Mouse (Mus musculus) hematopoietic multipotent progenitor cell, adult 10-12 weeks (in vitro differentiated cells): ENCODE data around the gene Olfr688. TPM values are rescaled to one million over a fixed set of nuclear protein-coding genes. Genes with fewer than 3 reads are reported as not detected.

ENCODE experiments used
- polyA plus RNA-seq: library from polyadenylated mRNA; stranded (reverse); fragments of >175 nt; gene quantifications from 2 replicates; pipeline ENCODE4 v1.2.3, GENCODE M21; 2012; ENCODE audit warnings: low replicate concordance

Gene Olfr688
- polyA plus RNA-seq: not detected in 2 replicates

DNA sequence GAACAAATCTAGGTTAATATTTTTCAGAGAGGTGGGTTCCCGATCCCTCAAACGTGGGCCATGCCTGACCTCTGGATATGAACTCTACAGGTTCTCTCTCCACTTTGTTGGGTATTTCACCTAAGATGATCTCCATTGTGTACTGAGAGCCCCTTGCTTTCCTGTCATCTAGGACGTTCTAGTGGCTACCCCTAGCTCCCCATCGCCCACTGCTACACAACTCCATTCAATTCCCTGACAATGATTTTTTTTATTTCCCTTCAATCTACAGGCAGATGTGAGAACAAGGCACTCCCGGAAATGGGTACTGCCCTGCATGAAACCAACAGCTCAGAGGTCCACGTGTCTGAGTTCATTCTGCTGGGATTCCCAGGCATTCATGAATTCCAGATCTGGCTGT is at the start of gene Olfr688:
Gene Olfr688, plus strand, starts transcription at position 301 of the 400 bp plus-strand sequence.

DNA sequence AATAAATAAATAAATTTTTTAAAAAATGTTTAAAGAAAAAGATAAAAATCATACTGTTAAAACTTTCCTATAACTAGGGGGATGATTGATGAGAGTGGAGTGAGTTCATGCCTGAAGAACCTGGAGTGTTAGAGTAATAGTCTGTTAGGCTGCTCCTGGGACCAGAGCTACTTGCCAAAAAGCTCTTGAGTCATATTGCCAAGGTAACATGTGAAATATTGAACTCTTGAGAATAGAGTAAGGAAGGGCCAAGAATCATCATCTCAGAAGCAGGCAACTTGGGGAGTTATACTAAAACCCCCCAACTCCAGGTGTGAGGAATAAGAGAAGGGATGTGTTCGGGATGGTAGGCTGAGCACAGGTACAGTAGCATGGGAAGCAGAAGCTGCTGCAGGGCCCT is 23.0 kb downstream of the Olfr688 start, which contains the start of gene Olfr689:
Gene Olfr689, plus strand, starts transcription at position 301 of the 400 bp plus-strand sequence.

DNA sequence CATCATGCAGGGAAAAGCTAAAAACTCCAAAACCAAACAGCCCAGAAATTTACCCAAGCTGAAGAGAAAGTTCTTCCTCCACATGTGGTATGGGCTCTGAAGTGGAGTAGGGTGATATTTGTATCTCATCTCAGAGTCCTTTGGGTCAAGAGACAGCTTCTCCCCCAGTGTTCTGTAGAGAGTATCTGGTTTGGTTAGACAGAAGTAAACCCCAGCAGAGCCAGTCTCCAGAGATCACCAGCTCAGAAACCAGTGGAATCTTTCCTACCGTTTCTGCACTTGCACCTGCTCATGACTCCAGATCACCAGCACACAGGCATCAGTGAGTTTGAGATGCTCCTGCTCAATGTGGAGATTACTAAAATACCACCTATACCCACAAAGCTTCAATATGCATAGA is 46.1 kb downstream of the Olfr688 start, which contains the start of gene Olfr690:
Gene Olfr690, minus strand, starts transcription at position 101 of the 400 bp plus-strand sequence.

Other genes with a start within 250 kb of the Olfr688 start
- 0.07 TPM in 1 of 2 replicates, not detected in the other for gene Olfr677, start 236.7 kb upstream of the Olfr688 start, polyA plus RNA-seq
- gene Olfr678, start 223.6 kb upstream of the Olfr688 start, polyA plus RNA-seq: not detected in 2 replicates
- gene Olfr679, start 206.9 kb upstream of the Olfr688 start, polyA plus RNA-seq: 0.02 TPM in 1 of 2 replicates, not detected in the other
- gene Olfr680-ps1, start 195.3 kb upstream of the Olfr688 start, polyA plus RNA-seq: not detected in 2 replicates
- not detected in 2 replicates for gene Olfr681, start 171.3 kb upstream of the Olfr688 start, polyA plus RNA-seq
- not detected in 2 replicates for gene Olfr683, start 141.1 kb upstream of the Olfr688 start, polyA plus RNA-seq
- not detected in 2 replicates for gene Olfr684, start 124.4 kb upstream of the Olfr688 start, polyA plus RNA-seq
- gene Olfr685, start 102.1 kb upstream of the Olfr688 start, polyA plus RNA-seq: 0.21 TPM in 1 of 2 replicates, not detected in the other
- gene Olfr686, start 80.6 kb upstream of the Olfr688 start, polyA plus RNA-seq: not detected in 2 replicates
- not detected in 2 replicates for gene Olfr689, start 23.1 kb downstream of the Olfr688 start, polyA plus RNA-seq
- gene Olfr690, start 46.0 kb downstream of the Olfr688 start, polyA plus RNA-seq: not detected in 2 replicates
- not detected in 2 replicates for gene Olfr691, start 54.2 kb downstream of the Olfr688 start, polyA plus RNA-seq
- not detected in 2 replicates for gene Olfr692, start 80.1 kb downstream of the Olfr688 start, polyA plus RNA-seq
- gene Gm5901, start 86.9 kb downstream of the Olfr688 start, polyA plus RNA-seq: not detected in 2 replicates
- gene Fam160a2, start 112.0 kb downstream of the Olfr688 start, polyA plus RNA-seq: 57.7 and 80.4 TPM in 2 replicates
- not detected in 2 replicates for gene Cnga4, start 116.5 kb downstream of the Olfr688 start, polyA plus RNA-seq
- not detected in 2 replicates for gene Cckbr, start 137.6 kb downstream of the Olfr688 start, polyA plus RNA-seq
- 0.08 and 3.0 TPM in 2 replicates for gene Cavin3, start 194.2 kb downstream of the Olfr688 start, polyA plus RNA-seq